Mouse (Mus musculus) kidney, adult 2 months (tissue): ENCODE results near the gene Mpeg1.

ENCODE experiments used
- CTCF ChIP-seq: fragments of 200-500 bp; conservative IDR thresholded peaks from 2 replicates; pipeline ENCODE4 v1.5.1; 2011; ENCODE audit warnings: low read depth, mild to moderate bottlenecking, control low read depth, low read length, moderate library complexity, mixed read lengths; ENCODE audit not compliant: insufficient read depth, insufficient read length
- POLR2A ChIP-seq: fragments of 200-500 bp; IDR thresholded peaks from one replicate; pipeline ENCODE4 v1.6.1; 2011; ENCODE audit warnings: low read depth, low read length, control low read depth

- TF ChIP-seq CTCF, result no peak
- no peak for TF ChIP-seq POLR2A
Observed at GRCm38 (mm10) chr19:12463722-12464035, 3.1 kb downstream of the Mpeg1 start.
